Mouse (Mus musculus) forebrain, embryonic 11.5 days (tissue): ENCODE data around the gene Foxp1. TPM values are rescaled to one million over a fixed set of nuclear protein-coding genes. Genes with fewer than 3 reads are reported as not detected.

Experiments
- ATAC-seq: fragments of 200-750 bp; cut with Nextera tagmentation; replicated peaks from 2 replicates; pipeline ENCODE4 v1.8.0; 2017; ENCODE audit warnings: moderate TSS enrichment; ENCODE audit not compliant: low FRiP score
- DNase-seq: peaks from one replicate; pipeline ENCODE4 v3.0.0-alpha.2; 2017; ENCODE audit warnings: low spot score
- H3K27ac ChIP-seq: fragments of 300-500 bp; sonication (generic); 2 replicates; pipeline ENCODE4 v1.5.1; 2014; ENCODE audit warnings: low read depth, low read length
- H3K27me3 ChIP-seq: fragments of 300-500 bp; sonication (generic); 2 replicates; pipeline ENCODE4 v1.6.1; 2014; ENCODE audit warnings: mild to moderate bottlenecking, low read length, mixed read lengths; ENCODE audit not compliant: control insufficient read depth, insufficient read depth
- H3K36me3 ChIP-seq: fragments of 300-500 bp; sonication (generic); 2 replicates; pipeline ENCODE4 v1.6.1; 2014; ENCODE audit warnings: mild to moderate bottlenecking, low read length, moderate library complexity, mixed read lengths; ENCODE audit not compliant: control insufficient read depth, insufficient read depth
- H3K4me1 ChIP-seq: fragments of 300-500 bp; sonication (generic); replicated peaks from 2 replicates; pipeline ENCODE4 v1.6.1; 2014; ENCODE audit warnings: low read length, mixed read lengths; ENCODE audit not compliant: control insufficient read depth, insufficient read depth
- H3K4me2 ChIP-seq: fragments of 300-500 bp; sonication (generic); 2 replicates; pipeline ENCODE4 v1.6.1; 2014; ENCODE audit warnings: low read depth, mild to moderate bottlenecking, low read length, moderate library complexity, mixed read lengths; ENCODE audit not compliant: severe bottlenecking
- H3K4me3 ChIP-seq: fragments of 300-500 bp; sonication (generic); 2 replicates; pipeline ENCODE4 v1.5.1; 2014; ENCODE audit warnings: low read depth, low read length
- H3K9ac ChIP-seq: fragments of 300-500 bp; sonication (generic); 2 replicates; pipeline ENCODE4 v1.6.1; 2014; ENCODE audit warnings: low read length
- H3K9me3 ChIP-seq: fragments of 300-500 bp; sonication (generic); 2 replicates; pipeline ENCODE4 v1.6.1; 2016; ENCODE audit warnings: low read length, mixed read lengths; ENCODE audit not compliant: control insufficient read depth
- WGBS: fragments of 180-500 bp; shearing (Covaris S2); extraction: QIAGEN DNeasy Blood & Tissue Kit; methylation state at CpG from one replicate; pipeline ENCODE4 v1.1.7; 2014; 5-methylcytosine and 5-hydroxymethylcytosine counted together
- polyA plus RNA-seq: library from polyadenylated mRNA; unstranded; fragments of >200 nt; fragmentation: Nextera tagmentation; extraction: Ambion mirVana; gene quantifications from 2 replicates; pipeline ENCODE4 v1.2.1, GENCODE M21; 2014

Gene Foxp1
- polyA plus RNA-seq, 1 experiment from 2014 or later: 91.5 TPM

GRCm38 (mm10) chr6:99050288-99051006 lies 472.1 kb downstream of the Foxp1 start:
- no peak overlapping the region for H3K4me2 ChIP-seq
- no peak overlapping the region for H3K27ac ChIP-seq
- no peak overlapping the region for H3K4me3 ChIP-seq
- no peaks in the 10 kb centered on the region for H3K36me3 ChIP-seq
- no peak overlapping the region for H3K9ac ChIP-seq
- no peaks in the 10 kb centered on the region for H3K27me3 ChIP-seq
- DNase-seq: no peak
- WGBS: 87% methylated on average over 3 of the region's 3 CpGs
- no peaks in the 10 kb centered on the region for H3K4me1 ChIP-seq
- ATAC-seq: no peak
- H3K9me3 ChIP-seq: no peaks in the 10 kb centered on the region

GRCm38 (mm10) chr6:99047322-99047721 lies 475.2 kb downstream of the Foxp1 start:
- 87% methylated on average over 5 of the region's 5 CpGs for WGBS
- ATAC-seq (no peak), DNase-seq (no peak)
- Histone ChIP-seq H3K9me3 (no peaks in the 10 kb centered on the region), H3K27ac (no peak overlapping the region), H3K4me3 (no peak overlapping the region), H3K27me3 (no peaks in the 10 kb centered on the region), H3K4me2 (no peak overlapping the region), H3K9ac (no peak overlapping the region), H3K36me3 (no peaks in the 10 kb centered on the region), H3K4me1 (no peaks in the 10 kb centered on the region)

GRCm38 (mm10) chr6:99045845-99046788 lies 476.4 kb downstream of the Foxp1 start:
- ATAC-seq (no peak), DNase-seq (no peak)
- Histone ChIP-seq H3K36me3 (no peaks in the 10 kb centered on the region), H3K4me3 (no peak overlapping the region), H3K27me3 (no peaks in the 10 kb centered on the region), H3K9ac (no peak overlapping the region), H3K4me2 (no peak overlapping the region), H3K27ac (no peak overlapping the region), H3K9me3 (no peaks in the 10 kb centered on the region), H3K4me1 (no peaks in the 10 kb centered on the region)
- WGBS: 93% methylated on average over 5 of the region's 5 CpGs

GRCm38 (mm10) chr6:99043932-99044664 lies 478.4 kb downstream of the Foxp1 start:
- Histone ChIP-seq H3K4me3 (no peak overlapping the region), H3K9me3 (no peaks in the 10 kb centered on the region), H3K27ac (no peak overlapping the region), H3K36me3 (no peaks in the 10 kb centered on the region), H3K4me1 (no peaks in the 10 kb centered on the region), H3K4me2 (no peak overlapping the region), H3K27me3 (no peaks in the 10 kb centered on the region), H3K9ac (no peak overlapping the region)
- DNase-seq (no peak), ATAC-seq (no peak)
- WGBS: 94% methylated on average over 12 of the region's 12 CpGs

- H3K27ac ChIP-seq: no peak overlapping the region
- 88% methylated on average over 7 of the region's 7 CpGs for WGBS
- H3K36me3 ChIP-seq: no peaks in the 10 kb centered on the region
- ATAC-seq: no peak
- no peaks in the 10 kb centered on the region for H3K4me1 ChIP-seq
- H3K9me3 ChIP-seq: no peaks in the 10 kb centered on the region
- no peak overlapping the region for H3K4me3 ChIP-seq
- no peak for DNase-seq
- H3K9ac ChIP-seq: no peak overlapping the region
- H3K4me2 ChIP-seq: no peak overlapping the region
- no peaks in the 10 kb centered on the region for H3K27me3 ChIP-seq
Observed at GRCm38 (mm10) chr6:99043226-99043625, 479.3 kb downstream of the Foxp1 start.

GRCm38 (mm10) chr6:99042175-99042954 lies 480.2 kb downstream of the Foxp1 start:
- ATAC-seq (no peak), DNase-seq (no peak)
- Histone ChIP-seq H3K9ac (no peak overlapping the region), H3K4me2 (no peak overlapping the region), H3K9me3 (no peaks in the 10 kb centered on the region), H3K4me1 (no peaks in the 10 kb centered on the region), H3K4me3 (no peak overlapping the region), H3K27me3 (no peaks in the 10 kb centered on the region), H3K36me3 (no peaks in the 10 kb centered on the region), H3K27ac (no peak overlapping the region)
- WGBS: 55% methylated on average over 6 of the region's 6 CpGs

- H3K27ac ChIP-seq: no peak overlapping the region
- DNase-seq: no peak
Observed at GRCm38 (mm10) chr6:99038977-99039376, 483.5 kb downstream of the Foxp1 start.

More at GRCm38 (mm10) chr6:99038977-99039376, 483.5 kb downstream of the Foxp1 start:
- Histone ChIP-seq H3K4me1 (no peaks in the 10 kb centered on the region), H3K9me3 (no peaks in the 10 kb centered on the region), H3K4me2 (no peak overlapping the region), H3K9ac (no peak overlapping the region), H3K36me3 (no peaks in the 10 kb centered on the region), H3K4me3 (no peak overlapping the region), H3K27me3 (no peaks in the 10 kb centered on the region)
- ATAC-seq: no peak
- 76% methylated on average over 2 of the region's 2 CpGs for WGBS
